Mouse (Mus musculus) left cerebral cortex, adult 11 months (tissue): ENCODE results near the gene Tuba1b.
"Not testable (repeated sequence)": the region's sequence is repeated elsewhere in the genome, so short reads cannot be mapped to it uniquely, and the experiment has no call there.

Experiments used
- DNase-seq: peaks from one replicate; pipeline ENCODE4 v3.0.0; 2022; ENCODE audit warnings: low spot score

Tuba1b gene

GRCm38 (mm10) chr15:98953401-98954356 is 19.3 kb upstream of the Tuba1b start, which contains the start of the genes Gm49450 and Tuba1a:
Gene Gm49450 (minus strand): TSS chr15:98953551.
Gene Tuba1a (minus strand): TSS chr15:98953703.
- DNase-seq = peak; percentile 95

GRCm38 (mm10) chr15:98952751-98953400 is 18.5 kb upstream of the Tuba1b start:
- DNase-seq = no peak

- DNase-seq = no peak
Measured at GRCm38 (mm10) chr15:98952063-98952455, 17.7 kb upstream of the Tuba1b start.

GRCm38 (mm10) chr15:98951122-98952062 is 17.0 kb upstream of the Tuba1b start:
- not testable (repeated sequence) for DNase-seq

- no peak for DNase-seq
Measured at GRCm38 (mm10) chr15:98949607-98949892, 15.2 kb upstream of the Tuba1b start.

GRCm38 (mm10) chr15:98948857-98949606 is 14.7 kb upstream of the Tuba1b start:
- DNase-seq = no peak

GRCm38 (mm10) chr15:98948382-98948781 is 14.0 kb upstream of the Tuba1b start:
- DNase-seq = no peak

GRCm38 (mm10) chr15:98947884-98948283 is 13.5 kb upstream of the Tuba1b start:
- no peak for DNase-seq

- DNase-seq = no peak
Measured at GRCm38 (mm10) chr15:98943133-98943532, 8.8 kb upstream of the Tuba1b start.

- no peak for DNase-seq
Measured at GRCm38 (mm10) chr15:98942081-98942480, 7.7 kb upstream of the Tuba1b start.

- no peak for DNase-seq
Measured at GRCm38 (mm10) chr15:98941539-98941938, 7.2 kb upstream of the Tuba1b start.

GRCm38 (mm10) chr15:98940816-98941215 is 6.5 kb upstream of the Tuba1b start:
- no peak for DNase-seq

GRCm38 (mm10) chr15:98933833-98934216 is 540 bp downstream of the Tuba1b start:
- DNase-seq = peak; percentile 91

- not testable (repeated sequence) for DNase-seq
Measured at GRCm38 (mm10) chr15:98933004-98933671, 1.2 kb downstream of the Tuba1b start.

- DNase-seq = no peak
Measured at GRCm38 (mm10) chr15:98930998-98931397, 3.4 kb downstream of the Tuba1b start.

- DNase-seq = no peak
Measured at GRCm38 (mm10) chr15:98930017-98930734, 4.2 kb downstream of the Tuba1b start.

- DNase-seq = peak; percentile 51
Measured at GRCm38 (mm10) chr15:98928598-98929240, 5.6 kb downstream of the Tuba1b start.

GRCm38 (mm10) chr15:98927566-98927965 is 6.8 kb downstream of the Tuba1b start:
- no peak for DNase-seq

GRCm38 (mm10) chr15:98924682-98925081 is 9.7 kb downstream of the Tuba1b start:
- DNase-seq = no peak
